Mouse (Mus musculus): ENCODE results near the gene Nrg4. TPM values are rescaled to one million over a fixed set of nuclear protein-coding genes. Genes with fewer than 3 reads are reported as not detected.
A peak's percentile ranks its signal among the peaks of the same experiment; 100 is the strongest.

The Nrg4 gene
- polyA plus RNA-seq, 1 experiment from 2014 or later: 0.73 TPM

DNA sequence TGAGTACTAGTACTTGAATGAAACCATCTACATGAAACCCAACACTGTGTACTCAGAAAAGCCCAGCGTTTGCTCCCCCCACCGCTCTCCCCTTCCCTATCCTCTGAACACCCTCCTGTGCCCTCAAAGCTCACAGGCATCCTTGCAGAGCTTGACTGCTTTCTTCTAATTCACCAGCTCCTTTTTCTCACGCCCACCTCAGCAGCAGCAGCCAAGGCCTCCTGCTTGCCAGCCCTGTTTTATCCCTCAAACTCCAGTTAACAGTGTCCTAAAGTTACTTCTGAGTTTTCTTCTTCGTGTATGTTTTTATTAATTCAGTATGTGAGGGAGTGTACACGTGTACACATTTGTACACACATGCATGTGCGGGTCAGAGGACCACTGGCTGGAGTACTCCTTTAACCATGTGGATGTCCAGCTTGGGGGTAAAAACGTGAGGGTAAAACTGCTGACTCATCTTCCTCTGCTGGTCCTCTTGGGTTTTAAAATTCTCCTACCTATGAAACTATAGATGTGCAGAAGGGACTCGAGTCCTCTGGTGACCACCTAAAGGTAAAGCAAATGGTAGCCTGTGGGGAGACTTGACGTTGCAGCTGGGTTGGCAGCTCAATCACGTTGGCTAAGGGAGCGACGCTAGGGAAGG, 12.9 kb downstream of the Nrg4 start:
- ATAC-seq (replicated peaks; ENCODE audit: insufficient number of reproducible peaks, insufficient read depth, low FRiP score, low read depth): no peak
- Histone ChIP-seq H3K36me3 (no peaks in the 10 kb centered on the region), H3K4me1 (replicated peaks) (no peaks in the 10 kb centered on the region), H3K27me3 (no peaks in the 10 kb centered on the region), H3K27ac (no peak overlapping the region), H3K4me3 (no peak overlapping the region), H3K9me3 (replicated peaks) (no peaks in the 10 kb centered on the region), H3K4me2 (no peak overlapping the region), H3K9ac (no peak overlapping the region)
- WGBS: 54% methylated on average over 12 of the region's 12 CpGs

DNA sequence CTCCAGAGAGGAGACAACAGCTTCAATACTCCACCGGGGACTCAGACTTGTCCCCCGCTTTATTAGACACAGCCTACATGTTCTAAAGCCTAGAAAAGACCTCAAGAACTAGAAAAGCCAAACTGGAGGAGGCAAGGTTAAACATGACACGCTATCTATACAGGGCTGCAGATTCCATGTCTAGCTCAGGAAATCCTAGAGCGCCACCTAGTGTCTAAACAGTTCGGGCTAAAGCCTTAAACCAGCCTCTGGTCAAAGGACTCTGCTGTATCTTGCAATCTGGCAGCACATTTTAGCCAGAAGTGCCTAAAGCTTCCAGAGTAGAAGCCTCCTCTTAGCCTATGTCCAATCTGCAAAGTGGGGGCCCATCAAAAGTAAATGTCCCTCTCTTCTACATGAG, 15.1 kb downstream of the Nrg4 start:
- Histone ChIP-seq H3K4me1 (replicated peaks) (no peaks in the 10 kb centered on the region), H3K36me3 (no peaks in the 10 kb centered on the region), H3K9me3 (replicated peaks) (no peaks in the 10 kb centered on the region), H3K9ac (no peak overlapping the region), H3K27ac (no peak overlapping the region), H3K4me2 (no peak overlapping the region), H3K4me3 (no peak overlapping the region), H3K27me3 (no peaks in the 10 kb centered on the region)
- WGBS: 7% methylated on average over 5 of the region's 5 CpGs
- 0 out of 2 replicates have a peak, but pooled peaks have one; percentile 35 for ATAC-seq (replicated peaks; ENCODE audit: insufficient number of reproducible peaks, insufficient read depth, low FRiP score, low read depth)

DNA sequence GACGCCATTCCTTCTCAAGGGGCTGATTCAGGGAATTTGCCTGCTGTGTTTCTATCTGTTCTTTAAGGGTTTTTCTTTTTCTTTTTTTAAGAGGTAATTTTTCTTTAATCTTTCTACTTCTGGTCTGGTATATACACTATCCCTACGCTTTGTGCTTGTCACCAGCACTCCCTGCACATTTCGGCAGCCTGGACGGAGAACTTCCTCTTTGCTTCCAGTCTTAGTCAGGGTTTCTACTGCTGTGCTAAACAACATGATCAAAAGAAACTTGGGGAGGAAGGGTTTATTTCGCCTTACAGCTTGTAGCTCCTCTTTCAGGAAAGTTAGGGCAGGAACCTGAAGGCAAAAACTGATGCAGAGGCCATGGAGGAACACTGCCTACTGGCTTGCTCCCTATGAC, 18.2 kb downstream of the Nrg4 start:
- WGBS: 73% methylated on average over 5 of the region's 5 CpGs
- ATAC-seq (replicated peaks; ENCODE audit: insufficient number of reproducible peaks, insufficient read depth, low FRiP score, low read depth): no peak
- no peaks in the 10 kb centered on the region for H3K9me3 ChIP-seq (replicated peaks)
- no peak overlapping the region for H3K9ac ChIP-seq
- no peak overlapping the region for H3K4me2 ChIP-seq
- no peak overlapping the region for H3K27ac ChIP-seq
- no peak overlapping the region for H3K4me3 ChIP-seq
- no peaks in the 10 kb centered on the region for H3K36me3 ChIP-seq
- no peaks in the 10 kb centered on the region for H3K27me3 ChIP-seq
- no peaks in the 10 kb centered on the region for H3K4me1 ChIP-seq (replicated peaks)

DNA sequence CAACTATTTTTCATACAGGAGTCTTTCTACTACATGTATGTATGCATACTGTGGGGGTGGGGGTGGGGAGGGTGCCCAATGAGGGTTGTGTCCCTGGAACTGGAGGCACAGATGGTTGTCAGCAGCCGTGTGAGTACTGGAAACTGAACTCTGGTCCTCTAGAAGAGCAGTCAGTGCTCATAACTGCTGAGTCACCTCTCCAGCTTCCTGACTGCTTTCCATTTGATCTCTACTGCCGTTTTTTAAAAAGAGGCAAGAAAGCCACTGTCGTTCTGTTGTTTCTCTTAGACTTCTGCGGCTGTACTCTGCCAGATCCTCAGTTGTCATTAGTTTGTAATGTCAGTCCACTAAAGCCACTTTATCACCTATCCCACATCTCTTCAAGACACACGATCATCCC, 19.1 kb downstream of the Nrg4 start:
- no peak overlapping the region for H3K4me3 ChIP-seq
- no peak overlapping the region for H3K9ac ChIP-seq
- no peaks in the 10 kb centered on the region for H3K4me1 ChIP-seq (replicated peaks)
- 50% methylated on average over 5 of the region's 5 CpGs for WGBS
- no peak overlapping the region for H3K4me2 ChIP-seq
- no peaks in the 10 kb centered on the region for H3K9me3 ChIP-seq (replicated peaks)
- ATAC-seq (replicated peaks; ENCODE audit: insufficient number of reproducible peaks, insufficient read depth, low FRiP score, low read depth): no peak
- no peaks in the 10 kb centered on the region for H3K36me3 ChIP-seq
- no peak overlapping the region for H3K27ac ChIP-seq
- H3K27me3 ChIP-seq: no peaks in the 10 kb centered on the region

DNA sequence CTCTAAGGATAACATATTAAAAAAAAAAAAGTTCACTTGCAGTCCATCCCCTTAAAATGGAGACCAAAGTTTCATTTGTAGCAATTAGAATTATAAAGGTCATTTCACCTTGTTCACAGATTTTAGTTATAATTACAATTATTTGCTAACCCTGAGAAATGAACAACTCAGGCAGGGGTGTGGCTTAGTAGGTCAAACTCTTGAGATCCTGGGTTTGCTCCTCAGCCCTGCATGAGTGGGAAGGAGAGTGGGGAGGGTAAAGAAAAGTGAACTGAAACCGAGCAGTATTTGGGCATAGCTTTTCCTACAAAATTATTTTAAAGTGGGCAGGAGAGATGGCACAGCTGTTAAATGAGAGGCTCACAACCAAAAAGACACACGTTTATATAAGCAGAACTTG, 19.6 kb downstream of the Nrg4 start:
- H3K27me3 ChIP-seq: no peaks in the 10 kb centered on the region
- H3K9me3 ChIP-seq (replicated peaks): no peaks in the 10 kb centered on the region
- H3K36me3 ChIP-seq: no peaks in the 10 kb centered on the region
- no peaks in the 10 kb centered on the region for H3K4me1 ChIP-seq (replicated peaks)
- no peak overlapping the region for H3K27ac ChIP-seq
- no peak for ATAC-seq (replicated peaks; ENCODE audit: insufficient number of reproducible peaks, insufficient read depth, low FRiP score, low read depth)
- H3K4me2 ChIP-seq: no peak overlapping the region
- H3K9ac ChIP-seq: no peak overlapping the region
- 53% methylated on average over 2 of the region's 2 CpGs for WGBS
- no peak overlapping the region for H3K4me3 ChIP-seq

DNA sequence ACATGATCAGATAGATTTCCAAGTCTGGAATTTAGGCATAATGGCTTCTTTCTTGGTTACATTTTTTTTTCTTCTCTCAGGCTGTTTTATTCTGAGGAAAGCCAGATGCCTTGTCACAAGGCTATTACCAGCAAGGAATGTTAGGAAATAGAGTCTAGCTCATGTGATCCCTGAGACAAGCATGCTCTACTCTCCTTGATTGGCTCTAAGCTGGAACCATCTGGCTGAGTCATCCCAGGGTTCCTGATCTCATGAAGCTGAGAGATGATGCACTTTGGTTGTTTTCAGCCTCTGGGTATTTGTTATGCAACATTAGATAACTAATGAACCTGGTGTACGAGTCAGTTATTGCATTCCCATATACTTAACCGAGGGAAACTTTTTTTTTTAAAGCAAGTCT, 30.4 kb downstream of the Nrg4 start:
- Histone ChIP-seq H3K4me2 (no peak overlapping the region), H3K9me3 (replicated peaks) (no peaks in the 10 kb centered on the region), H3K4me3 (no peak overlapping the region), H3K36me3 (no peaks in the 10 kb centered on the region), H3K9ac (no peak overlapping the region), H3K27ac (no peak overlapping the region), H3K4me1 (replicated peaks) (no peaks in the 10 kb centered on the region), H3K27me3 (no peaks in the 10 kb centered on the region)
- 67% methylated on average over 2 of the region's 2 CpGs for WGBS
- no peak for ATAC-seq (replicated peaks; ENCODE audit: insufficient number of reproducible peaks, insufficient read depth, low FRiP score, low read depth)

DNA sequence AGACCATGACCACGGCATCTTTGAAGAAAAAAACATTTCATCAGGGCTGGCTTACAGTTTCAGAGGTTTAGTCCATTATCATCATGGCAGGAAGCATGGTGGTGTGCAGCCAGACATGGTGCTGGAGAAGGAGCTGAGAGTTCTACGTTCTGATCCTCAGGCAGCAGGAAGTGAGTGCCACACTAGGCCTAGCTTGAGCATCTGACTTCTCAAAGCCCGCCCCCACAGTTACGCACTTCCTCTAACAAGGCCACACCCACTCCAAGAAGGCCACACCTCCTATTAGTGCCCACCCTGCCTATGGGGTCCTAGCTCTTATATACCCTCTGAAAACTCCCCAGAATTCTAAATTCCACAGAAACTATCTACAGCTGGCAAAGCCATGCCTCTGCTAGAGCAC, 34.7 kb downstream of the Nrg4 start:
- WGBS: 84% methylated on average over 4 of the region's 4 CpGs
- no peaks in the 10 kb centered on the region for H3K36me3 ChIP-seq
- ATAC-seq (replicated peaks; ENCODE audit: insufficient number of reproducible peaks, insufficient read depth, low FRiP score, low read depth): no peak
- H3K4me2 ChIP-seq: no peak overlapping the region
- no peak overlapping the region for H3K27ac ChIP-seq
- H3K27me3 ChIP-seq: no peaks in the 10 kb centered on the region
- no peak overlapping the region for H3K9ac ChIP-seq
- H3K4me3 ChIP-seq: no peak overlapping the region
- H3K4me1 ChIP-seq (replicated peaks): no peaks in the 10 kb centered on the region
- H3K9me3 ChIP-seq (replicated peaks): no peaks in the 10 kb centered on the region

DNA sequence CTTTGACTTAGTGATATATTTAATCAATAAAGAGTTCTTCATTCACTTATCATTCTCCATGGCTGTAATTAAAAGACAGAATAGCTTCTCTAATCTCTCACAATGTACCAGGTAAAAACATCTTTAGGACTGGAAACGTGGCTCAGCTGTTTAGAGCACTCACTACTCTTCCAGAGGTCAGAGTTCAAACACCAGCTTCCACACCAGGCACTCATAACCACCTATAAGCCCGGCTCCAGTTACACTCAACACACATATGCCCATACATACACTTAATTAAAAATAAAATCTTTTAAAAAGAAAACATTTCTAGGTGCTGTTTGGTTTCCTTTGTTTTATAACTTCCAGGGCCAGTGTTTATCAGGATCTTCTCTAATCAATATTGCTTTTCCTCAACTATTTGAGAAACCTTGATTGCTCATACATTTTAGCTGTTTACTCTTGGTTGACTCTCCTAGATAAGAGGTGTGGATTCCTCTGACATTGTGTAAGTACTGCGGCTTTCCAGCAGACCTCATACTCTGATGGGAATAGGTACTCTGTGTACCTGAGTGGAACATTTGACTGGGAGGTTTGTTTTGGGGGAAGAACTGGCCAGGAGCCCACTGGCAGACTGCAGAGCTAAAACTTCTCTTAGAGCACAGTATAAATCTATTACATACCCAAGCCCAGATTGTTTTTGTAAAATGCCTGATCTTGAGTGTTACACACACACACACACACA, 37.0 kb downstream of the Nrg4 start:
- Histone ChIP-seq H3K9ac (no peak overlapping the region), H3K4me1 (replicated peaks) (no peaks in the 10 kb centered on the region), H3K27me3 (no peaks in the 10 kb centered on the region), H3K27ac (no peak overlapping the region), H3K4me3 (no peak overlapping the region), H3K9me3 (replicated peaks) (no peaks in the 10 kb centered on the region), H3K4me2 (no peak overlapping the region), H3K36me3 (no peaks in the 10 kb centered on the region)
- WGBS: 48% methylated on average over 3 of the region's 3 CpGs
- ATAC-seq (replicated peaks; ENCODE audit: insufficient number of reproducible peaks, insufficient read depth, low FRiP score, low read depth): no peak

DNA sequence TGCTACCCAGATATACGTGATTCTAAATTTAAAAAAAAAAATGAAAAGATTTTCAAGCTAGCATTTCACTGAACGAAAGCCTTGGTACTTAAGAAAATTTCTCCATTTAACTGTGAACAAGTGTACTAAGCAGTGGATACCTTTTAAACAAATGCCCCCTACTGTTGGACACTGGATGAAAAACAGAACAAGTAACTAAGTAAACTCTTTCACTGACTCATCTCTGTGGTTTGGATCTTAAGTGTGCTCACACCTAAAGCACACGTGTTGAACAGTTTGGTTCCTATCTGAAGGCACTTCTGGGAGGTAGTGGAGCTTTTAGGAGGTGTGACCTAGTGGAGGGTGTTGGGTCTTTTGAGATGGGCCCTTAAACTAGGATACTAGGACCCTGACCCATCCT, 41.4 kb downstream of the Nrg4 start:
- no peak overlapping the region for H3K9ac ChIP-seq
- H3K27ac ChIP-seq: no peak overlapping the region
- H3K4me1 ChIP-seq (replicated peaks): peaks cover 4% of the 10 kb centered on the region; the same call in 1 of the 2 replicates
- H3K36me3 ChIP-seq: no peaks in the 10 kb centered on the region
- no peak for ATAC-seq (replicated peaks; ENCODE audit: insufficient number of reproducible peaks, insufficient read depth, low FRiP score, low read depth)
- no peaks in the 10 kb centered on the region for H3K9me3 ChIP-seq (replicated peaks)
- 63% methylated on average over 3 of the region's 3 CpGs for WGBS
- no peak overlapping the region for H3K4me3 ChIP-seq
- H3K4me2 ChIP-seq: no peak overlapping the region
- no peaks in the 10 kb centered on the region for H3K27me3 ChIP-seq

DNA sequence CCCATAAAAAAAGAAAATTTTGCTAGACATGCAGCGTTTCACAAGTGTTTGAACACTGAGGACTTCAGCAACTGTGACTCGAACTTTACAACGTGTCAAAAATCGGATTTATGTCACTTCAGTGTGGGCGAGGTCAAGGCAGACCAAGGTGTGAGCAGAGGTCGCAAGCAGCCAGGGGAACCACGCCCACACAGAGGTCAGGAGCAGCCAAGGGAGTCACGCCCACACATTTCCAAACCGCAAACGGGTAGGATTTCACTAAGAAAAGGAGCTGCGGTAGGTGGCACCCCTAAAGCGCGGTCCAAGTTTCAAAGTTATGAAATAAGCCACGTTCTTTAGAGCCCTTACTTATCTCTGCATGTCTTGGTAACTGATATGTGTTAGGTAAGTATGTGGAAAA, 43.1 kb downstream of the Nrg4 start:
- H3K4me2 ChIP-seq: peak overlapping the region; percentile 48
- no peak overlapping the region for H3K27ac ChIP-seq
- no peaks in the 10 kb centered on the region for H3K9me3 ChIP-seq (replicated peaks)
- no peaks in the 10 kb centered on the region for H3K36me3 ChIP-seq
- no peak for ATAC-seq (replicated peaks; ENCODE audit: insufficient number of reproducible peaks, insufficient read depth, low FRiP score, low read depth)
- no peak overlapping the region for H3K4me3 ChIP-seq
- H3K9ac ChIP-seq: no peak overlapping the region
- no peaks in the 10 kb centered on the region for H3K27me3 ChIP-seq
- WGBS: 4% methylated on average over 14 of the region's 14 CpGs
- peaks cover 4% of the 10 kb centered on the region; the same call in 1 of the 2 replicates for H3K4me1 ChIP-seq (replicated peaks)

DNA sequence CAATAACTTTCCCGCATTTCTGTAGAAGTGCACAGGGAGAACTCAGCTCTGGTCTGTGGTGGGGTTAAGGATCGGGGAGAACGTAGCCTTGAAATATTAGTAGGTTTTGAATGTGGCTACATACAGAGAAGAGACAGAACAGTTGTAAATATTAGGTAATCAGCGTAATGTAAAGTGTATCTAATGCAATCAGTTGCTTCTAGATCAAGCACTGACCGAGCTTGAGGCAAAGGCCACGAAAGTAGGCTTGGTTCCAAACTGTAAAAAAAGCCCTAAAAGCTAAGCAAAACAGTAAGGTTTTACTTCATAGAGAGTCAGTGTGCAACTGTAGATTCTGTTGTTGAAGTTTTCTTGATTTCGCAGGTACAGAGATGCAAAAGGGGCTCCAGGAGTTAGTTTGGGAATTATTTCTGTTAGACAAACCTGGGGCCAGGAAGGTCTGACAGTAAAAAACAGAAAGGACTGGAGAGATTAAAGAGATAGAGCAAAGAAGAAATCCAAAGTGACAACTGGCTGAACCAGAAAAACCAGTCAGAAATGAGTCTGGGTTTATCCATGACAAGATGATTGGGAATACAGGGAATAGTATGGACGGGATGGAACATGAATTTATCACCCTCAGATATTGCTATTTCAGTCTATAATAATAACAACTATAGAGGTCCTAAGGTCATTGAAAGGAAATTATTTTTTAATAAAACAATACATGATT, 47.4 kb downstream of the Nrg4 start:
- H3K4me3 ChIP-seq: no peak overlapping the region
- no peaks in the 10 kb centered on the region for H3K36me3 ChIP-seq
- 79% methylated on average over 8 of the region's 8 CpGs for WGBS
- no peaks in the 10 kb centered on the region for H3K27me3 ChIP-seq
- H3K4me2 ChIP-seq: no peak overlapping the region
- H3K9ac ChIP-seq: no peak overlapping the region
- H3K27ac ChIP-seq: no peak overlapping the region
- ATAC-seq (replicated peaks; ENCODE audit: insufficient number of reproducible peaks, insufficient read depth, low FRiP score, low read depth): no peak
- H3K4me1 ChIP-seq (replicated peaks): peaks cover 4% of the 10 kb centered on the region; the same call in 1 of the 2 replicates
- H3K9me3 ChIP-seq (replicated peaks): no peaks in the 10 kb centered on the region
